Mouse (Mus musculus) G1E (cell line): ENCODE data around the gene Ralgapa2.

ENCODE experiments used
- CTCF ChIP-seq: IDR thresholded peaks from 2 replicates; pipeline ENCODE4 v1.5.1; 2012; ENCODE audit warnings: low read depth, low read length, inconsistent platforms, mixed read lengths
- GATA1 ChIP-seq: IDR thresholded peaks from 2 replicates; pipeline ENCODE4 v1.6.1; 2012; ENCODE audit warnings: borderline replicate concordance, low read length, inconsistent platforms, mixed read lengths
- POLR2AphosphoS5 ChIP-seq: IDR thresholded peaks from 2 replicates; pipeline ENCODE4 v1.6.1; 2012; ENCODE audit warnings: low read depth, low read length, inconsistent platforms; ENCODE audit not compliant: insufficient replicate concordance
- TAL1 ChIP-seq: conservative IDR thresholded peaks from 2 replicates; pipeline ENCODE4 v1.6.1; 2012; ENCODE audit warnings: low read depth, low read length, inconsistent platforms, mixed read lengths

DNA sequence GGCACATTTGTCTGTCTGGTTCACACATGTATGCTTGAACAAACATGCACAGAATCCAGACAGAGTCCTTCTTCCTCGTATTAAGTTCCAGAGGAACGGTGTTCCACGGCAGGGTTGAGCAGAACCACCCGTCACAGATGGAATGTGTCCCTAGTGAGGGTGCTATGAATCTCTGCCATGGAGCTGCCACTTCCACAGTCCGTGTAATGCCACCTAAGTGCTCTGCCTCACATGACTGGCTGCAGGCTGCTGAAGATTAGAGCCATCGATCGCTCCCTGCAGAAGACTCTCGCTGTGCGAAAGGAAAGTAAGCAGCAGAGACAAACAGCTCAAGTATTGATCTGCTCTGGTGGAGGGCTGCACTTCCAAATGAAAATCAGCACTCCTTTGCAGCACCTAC is 218.6 kb downstream of the Ralgapa2 start:
- TF ChIP-seq CTCF (no peak), POLR2AphosphoS5 (no peak), TAL1 (no peak), GATA1 (no peak)
